Mouse (Mus musculus): ENCODE measurements around the gene Csnk1g1. TPM values are rescaled to one million over a fixed set of nuclear protein-coding genes. Genes with fewer than 3 reads are reported as not detected.

The Csnk1g1 gene
- total RNA-seq, 2 experiments from 2014 or later = 16.5 to 19.5 TPM

GRCm38 (mm10) chr9:66064316-66064715 is 155.6 kb downstream of the Csnk1g1 start:
- no peak for ATAC-seq (replicated peaks; ENCODE audit: poor library complexity, severe bottlenecking)

DNA sequence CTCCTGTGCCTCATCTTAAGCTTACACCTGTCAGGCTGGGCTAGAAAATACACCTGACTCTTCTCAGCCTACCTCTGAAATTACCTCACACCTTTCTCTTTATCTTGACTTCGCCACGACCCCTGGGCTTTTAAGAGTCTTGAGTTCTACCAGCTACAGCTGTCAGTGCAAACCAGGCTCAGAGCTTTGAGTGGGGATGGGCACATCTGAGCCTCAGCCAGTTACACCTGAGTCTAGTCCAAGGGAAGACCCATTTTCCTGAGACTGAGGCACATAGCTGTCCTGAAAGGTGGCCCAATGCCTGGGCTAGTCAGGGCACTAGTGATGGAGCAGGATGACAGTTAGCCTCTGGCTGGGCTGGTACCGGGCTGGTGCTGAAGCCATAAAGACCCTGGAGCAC is 158.1 kb downstream of the Csnk1g1 start:
- ATAC-seq (replicated peaks; ENCODE audit: poor library complexity, severe bottlenecking) = no peak

DNA sequence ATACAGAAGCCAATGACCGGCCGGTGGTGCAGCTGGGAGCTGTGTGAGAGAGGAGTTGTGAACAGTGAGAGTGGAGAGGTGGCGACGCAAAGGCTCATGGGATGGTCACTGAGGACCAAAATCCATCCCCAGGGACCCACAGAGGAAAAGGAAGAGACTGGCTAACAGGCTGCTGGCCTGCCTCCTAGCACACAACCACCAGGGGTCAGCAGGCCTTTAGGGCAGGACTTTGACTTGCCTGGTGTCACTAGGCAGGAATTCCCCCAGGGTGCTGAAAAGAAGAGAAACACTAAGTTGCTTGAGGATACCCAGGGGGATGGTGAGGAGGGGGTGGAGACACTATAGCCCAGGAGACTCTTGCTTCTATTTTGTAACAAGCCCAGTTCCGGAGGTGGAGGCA is 158.8 kb downstream of the Csnk1g1 start:
- ATAC-seq (replicated peaks; ENCODE audit: poor library complexity, severe bottlenecking) = peak; percentile 47

DNA sequence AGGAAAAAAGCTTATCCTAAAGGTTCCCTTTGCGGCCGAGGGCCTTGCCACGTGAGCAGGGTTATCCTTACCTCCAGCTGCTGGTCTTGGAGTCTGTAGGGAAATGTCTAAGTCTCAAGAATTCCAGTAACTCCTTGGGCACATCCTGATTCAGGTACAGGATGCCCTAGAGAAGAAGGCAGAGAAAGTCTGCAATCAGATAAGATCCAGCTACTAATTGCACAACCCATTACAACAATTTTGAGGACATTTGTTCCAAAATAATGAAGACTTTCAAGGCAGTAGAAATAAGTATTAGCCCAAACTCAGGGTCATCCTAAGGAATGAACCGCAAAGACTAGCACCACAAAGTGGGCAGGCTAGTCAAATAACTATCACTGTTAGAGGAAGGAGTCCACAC is 159.3 kb downstream of the Csnk1g1 start:
- no peak for ATAC-seq (replicated peaks; ENCODE audit: poor library complexity, severe bottlenecking)

GRCm38 (mm10) chr9:66068971-66069391 is 160.3 kb downstream of the Csnk1g1 start:
- no peak for ATAC-seq (replicated peaks; ENCODE audit: poor library complexity, severe bottlenecking)

DNA sequence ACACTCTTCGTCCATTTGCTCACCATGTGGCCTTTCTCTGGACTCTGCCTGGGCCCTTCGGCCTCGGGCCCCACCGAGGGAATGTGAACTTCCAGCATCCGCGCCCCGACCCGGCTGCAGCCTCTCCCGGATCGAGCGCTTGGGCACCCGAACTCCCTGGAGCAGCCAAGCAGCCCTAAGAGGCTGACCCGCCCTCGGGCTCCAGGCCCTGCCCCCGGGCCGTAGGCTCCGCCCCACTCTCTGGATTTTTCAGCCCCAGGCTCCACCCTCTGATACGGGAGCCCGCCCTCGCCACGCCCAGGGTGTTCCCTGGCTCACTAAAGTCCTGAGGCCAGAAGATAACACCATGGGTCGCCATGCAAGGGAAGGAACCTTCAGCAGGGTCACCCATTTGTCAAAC is 160.9 kb downstream of the Csnk1g1 start, which contains the start of gene Snx22:
Gene Snx22 (minus strand): TSS at position 137 of the 400 bp plus-strand sequence.
- peak; percentile 94 for ATAC-seq (replicated peaks; ENCODE audit: poor library complexity, severe bottlenecking)

DNA sequence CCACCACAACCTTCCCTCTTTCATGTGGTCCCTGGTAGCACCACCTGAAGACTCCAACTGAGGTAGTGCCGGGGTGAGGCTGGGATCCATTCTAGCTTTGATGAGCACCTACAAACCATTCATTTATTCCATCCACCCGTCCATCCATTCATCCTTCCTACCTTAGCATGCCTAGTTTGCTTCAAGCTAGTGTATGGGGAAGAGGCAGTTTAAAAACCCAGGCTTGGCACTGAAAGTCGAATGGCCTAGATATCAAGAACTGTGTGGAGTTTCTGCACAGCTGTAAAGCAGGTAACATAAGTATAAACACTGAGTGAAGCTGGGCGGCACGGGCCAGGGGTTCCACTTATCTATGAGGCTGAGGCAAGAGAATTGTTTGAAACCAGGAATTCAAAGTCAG is 161.4 kb downstream of the Csnk1g1 start:
- no peak for ATAC-seq (replicated peaks; ENCODE audit: poor library complexity, severe bottlenecking)

GRCm38 (mm10) chr9:66072754-66073153 is 164.0 kb downstream of the Csnk1g1 start:
- peak; percentile 48; the same call in 1 of the 2 replicates for ATAC-seq (replicated peaks; ENCODE audit: poor library complexity, severe bottlenecking)

- no peak for ATAC-seq (replicated peaks; ENCODE audit: poor library complexity, severe bottlenecking)
Observed at GRCm38 (mm10) chr9:66078072-66078471, 169.3 kb downstream of the Csnk1g1 start.

DNA sequence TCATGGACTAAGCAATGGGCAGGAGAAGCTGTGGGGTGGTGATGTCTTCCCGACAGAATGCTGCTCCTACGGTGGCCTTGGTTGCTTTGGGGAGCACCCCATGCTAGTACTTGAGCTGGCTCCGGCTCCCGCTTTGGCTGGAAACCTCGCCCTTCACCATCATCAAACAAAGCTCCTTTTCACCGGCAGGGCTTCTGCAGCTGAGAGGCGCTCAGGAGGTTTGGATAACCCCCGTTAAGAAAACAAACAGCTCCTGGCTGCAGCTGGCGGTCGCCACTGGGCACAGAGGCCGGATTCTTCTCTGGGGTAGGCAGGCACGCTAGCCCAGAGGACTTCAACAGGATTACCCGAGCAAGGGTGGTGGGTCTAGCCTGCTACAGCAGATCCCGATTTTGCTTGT is 169.8 kb downstream of the Csnk1g1 start:
- no peak for ATAC-seq (replicated peaks; ENCODE audit: poor library complexity, severe bottlenecking)

DNA sequence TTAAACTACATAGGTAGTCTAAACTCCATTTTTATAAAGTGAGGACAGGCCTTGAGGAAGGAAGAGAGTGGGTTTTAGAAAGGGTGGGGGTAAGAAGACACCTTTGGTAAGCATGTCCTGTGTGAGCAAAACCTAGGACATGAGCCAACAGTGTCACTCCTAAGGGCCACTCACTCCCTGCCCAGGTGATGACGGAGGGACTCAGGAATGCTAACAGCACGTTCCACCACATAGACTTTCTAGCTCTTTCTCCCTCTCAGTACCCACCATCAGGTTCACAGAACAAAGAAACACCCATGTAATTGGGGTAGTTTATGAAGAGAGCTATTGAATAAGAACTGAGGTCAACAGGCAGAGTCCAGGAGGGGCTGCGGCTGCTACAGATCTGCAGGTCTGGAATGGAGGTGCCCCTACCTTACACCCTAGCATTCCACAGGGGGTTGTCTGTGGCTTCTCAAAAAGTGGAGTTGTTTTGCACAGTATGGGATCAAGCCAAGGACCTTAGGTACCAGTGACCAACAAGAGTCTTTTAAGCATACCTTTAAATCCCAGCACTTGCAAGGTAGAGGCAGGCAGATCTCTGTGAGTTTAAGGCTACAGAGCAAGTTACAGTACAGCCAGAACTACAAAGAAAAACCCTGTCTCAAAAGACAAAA is 172.2 kb downstream of the Csnk1g1 start:
- ATAC-seq (replicated peaks; ENCODE audit: poor library complexity, severe bottlenecking) = no peak

DNA sequence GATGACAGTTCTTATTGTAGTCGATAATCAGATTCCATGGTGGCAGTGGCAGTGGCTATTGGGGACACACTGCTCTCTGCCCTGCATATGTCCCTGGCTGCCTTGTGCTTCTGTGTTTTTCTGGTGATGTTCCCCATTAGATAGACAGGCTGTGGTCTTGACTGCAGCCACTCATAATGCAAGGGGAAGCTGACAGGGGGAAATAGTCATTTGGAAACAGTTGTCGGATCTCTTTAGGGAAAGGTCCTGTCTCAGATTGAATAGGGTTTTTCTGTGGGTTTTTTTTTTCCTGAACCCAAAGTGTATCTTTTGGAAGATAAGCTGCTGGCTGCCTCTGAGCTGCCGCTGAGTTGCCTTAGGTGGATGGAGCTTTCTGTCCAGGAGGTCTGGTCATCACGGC is 173.3 kb downstream of the Csnk1g1 start:
- ATAC-seq (replicated peaks; ENCODE audit: poor library complexity, severe bottlenecking) = peak; percentile 63

DNA sequence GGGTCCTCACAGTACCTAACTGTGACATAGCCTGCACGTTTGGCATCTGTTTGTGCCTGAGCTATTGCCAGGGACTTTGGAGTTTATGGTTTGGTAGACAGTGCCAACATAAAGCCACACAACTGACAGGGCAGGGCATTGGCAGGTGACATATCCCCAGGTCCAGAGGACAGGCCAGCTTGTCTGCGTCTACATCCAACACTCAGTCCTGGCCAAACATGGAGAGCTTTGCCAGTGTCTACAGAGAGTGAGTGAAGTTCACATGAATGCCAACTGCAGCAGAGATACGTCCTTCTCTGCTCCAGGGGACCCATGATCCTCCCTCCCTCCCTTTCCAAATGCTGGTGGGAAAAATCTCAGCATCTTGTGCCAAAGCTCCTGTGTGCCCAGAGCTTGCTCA is 175.4 kb downstream of the Csnk1g1 start:
- ATAC-seq (replicated peaks; ENCODE audit: poor library complexity, severe bottlenecking) = no peak

GRCm38 (mm10) chr9:66087062-66087461 is 178.3 kb downstream of the Csnk1g1 start:
- no peak for ATAC-seq (replicated peaks; ENCODE audit: poor library complexity, severe bottlenecking)

DNA sequence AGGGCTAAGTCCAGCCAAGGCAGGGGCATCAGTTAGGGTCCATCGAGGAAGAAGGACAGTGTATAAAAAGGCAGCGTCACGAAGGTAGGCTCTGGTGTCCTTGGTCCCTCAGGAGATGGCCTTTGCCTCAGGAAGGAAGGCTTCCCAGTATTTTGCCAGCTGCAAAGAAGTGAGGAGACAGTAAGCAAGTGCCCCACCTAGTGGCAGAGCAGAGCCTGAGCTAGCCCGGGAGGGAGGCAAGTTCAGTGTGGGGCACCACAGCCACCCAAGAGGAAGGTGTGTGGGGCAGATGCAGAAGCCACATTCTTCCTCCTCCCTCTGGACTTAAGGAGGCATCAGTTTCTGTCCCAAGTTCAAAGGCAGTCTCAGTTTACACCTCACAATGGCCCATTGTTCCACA is 179.7 kb downstream of the Csnk1g1 start:
- peak; percentile 58 for ATAC-seq (replicated peaks; ENCODE audit: poor library complexity, severe bottlenecking)

DNA sequence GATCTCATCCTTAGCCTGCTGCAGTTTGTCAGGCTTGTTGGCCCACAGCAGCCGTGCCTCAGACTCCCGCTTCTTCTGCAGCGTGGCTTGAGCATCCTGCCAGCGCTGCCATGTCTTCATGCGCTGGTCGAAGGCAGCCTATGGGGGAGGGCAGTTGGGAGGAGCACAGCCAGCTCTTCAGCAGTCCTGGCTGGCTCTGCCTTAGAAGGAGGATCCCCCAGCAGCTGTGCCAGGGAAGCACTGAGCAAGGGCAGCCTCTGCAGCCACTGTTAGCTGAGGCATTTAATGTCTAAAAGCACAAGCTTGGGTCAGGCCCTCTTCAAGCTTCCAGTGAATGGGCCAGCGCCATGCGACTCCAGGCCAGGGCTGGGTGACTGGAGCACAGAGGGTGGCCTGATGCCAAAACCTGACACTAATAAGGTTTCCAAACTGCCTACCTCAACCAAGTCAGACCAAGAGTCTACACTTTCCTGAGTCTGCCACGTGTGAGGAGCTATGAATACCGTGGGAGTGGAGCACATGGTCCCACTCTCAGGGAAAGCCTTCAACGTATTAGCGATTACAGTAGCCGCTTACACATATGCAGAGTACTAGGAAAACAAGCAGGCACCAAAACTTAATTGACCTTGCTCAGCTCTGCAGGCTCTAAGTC is 182.0 kb downstream of the Csnk1g1 start:
- ATAC-seq (replicated peaks; ENCODE audit: poor library complexity, severe bottlenecking) = no peak

GRCm38 (mm10) chr9:66091327-66092231 is 182.9 kb downstream of the Csnk1g1 start:
- ATAC-seq (replicated peaks; ENCODE audit: poor library complexity, severe bottlenecking) = no peak

GRCm38 (mm10) chr9:66092664-66093063 is 183.9 kb downstream of the Csnk1g1 start:
- no peak for ATAC-seq (replicated peaks; ENCODE audit: poor library complexity, severe bottlenecking)

Measured in granulocyte monocyte progenitor cell, adult 5-6 weeks (primary cell).